Mouse (Mus musculus) heart, postnatal 0 days (tissue): ENCODE measurements around the gene Rnf212.

Source experiments
- CTCF ChIP-seq: IDR thresholded peaks from 2 replicates; pipeline ENCODE4 v1.5.1; 2016; ENCODE audit warnings: antibody characterized with exemption, control low read depth, low read depth
- EP300 ChIP-seq: IDR thresholded peaks from 2 replicates; pipeline ENCODE4 v1.6.1; 2016; ENCODE audit warnings: antibody characterized with exemption, low read depth

GRCm38 (mm10) chr5:108774630-108775306, at the start of gene Rnf212:
- TF ChIP-seq CTCF: no peak
- no peak for TF ChIP-seq EP300
